7 mouse cellular contexts compared by ENCODE assay signal in the genomic region with DNA sequence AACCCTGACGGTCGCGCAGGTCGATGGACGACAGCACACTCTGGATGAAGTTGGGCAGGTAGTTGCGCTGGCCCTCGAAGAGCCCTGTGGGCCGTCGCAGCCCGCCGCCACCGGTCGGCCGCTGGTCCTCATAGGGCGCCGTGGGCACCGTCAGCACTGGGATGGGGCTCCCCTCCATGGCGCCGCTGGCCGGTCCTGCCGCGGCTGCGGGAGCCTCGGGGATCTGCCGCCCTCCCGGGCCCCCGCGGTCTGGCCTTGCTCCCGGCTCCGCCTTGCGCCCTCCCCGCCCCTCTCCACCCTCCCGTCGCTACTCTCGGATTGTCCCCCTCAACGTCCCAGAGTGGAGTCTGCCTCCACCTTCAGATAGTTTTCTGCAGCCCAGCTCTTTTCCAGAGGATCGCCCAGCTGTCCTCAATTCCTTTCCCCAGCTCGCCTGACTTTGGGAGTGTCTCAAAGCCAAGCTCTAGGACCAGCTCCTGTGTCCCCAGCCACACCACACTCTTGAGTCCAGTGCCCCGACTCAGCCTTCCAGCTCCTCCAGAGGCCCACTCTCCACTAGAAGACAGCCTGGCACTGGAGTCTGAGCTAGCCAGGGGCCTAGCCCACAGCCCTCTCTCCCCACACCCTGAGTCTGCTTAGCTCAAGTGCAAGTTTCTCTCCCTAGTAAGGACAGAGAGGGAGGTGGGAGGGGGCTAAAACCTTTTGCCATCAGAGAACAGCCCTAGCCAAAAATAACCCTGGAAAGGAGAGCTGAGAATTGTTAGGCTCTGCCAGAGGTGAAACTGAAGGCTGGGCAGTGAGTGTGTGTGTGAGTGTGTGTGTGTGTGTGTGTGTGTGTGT. TPM values are rescaled to one million over a fixed set of nuclear protein-coding genes. Genes with fewer than 3 reads are reported as not detected.
DNase-seq lines count a peak whose midpoint lies in the region; ATAC-seq lines count a peak whose summit lies in the region.

A gene (minus strand): TSS at position 244 of the 840 bp plus-strand sequence.

- H3K4me2 ChIP-seq in embryonic facial prominence, embryonic 13.5 days = peak within 1 kb of the TSS; percentile 81
- H3K4me2 ChIP-seq in heart, embryonic 13.5 days = peak within 1 kb of the TSS; percentile 75
- H3K4me2 ChIP-seq in midbrain, embryonic 12.5 days (replicated peaks) = peak within 1 kb of the TSS; percentile 66

- H3K27me3 ChIP-seq in embryonic facial prominence, embryonic 13.5 days = peaks cover 36% of the 10 kb centered on the region
- H3K27me3 ChIP-seq in heart, embryonic 13.5 days (replicated peaks) = 0 out of 2 replicates have a peak, but pooled peaks cover 10% of the 10 kb centered on the region
- H3K27me3 ChIP-seq in midbrain, embryonic 12.5 days = peaks cover 43% of the 10 kb centered on the region

- 0 out of 2 replicates have a peak within 1 kb of the TSS, but pooled peaks have one; percentile 33 for H3K27ac ChIP-seq in embryonic facial prominence, embryonic 13.5 days
- H3K27ac ChIP-seq in heart, embryonic 13.5 days (replicated peaks) = peak within 1 kb of the TSS; percentile 97
- H3K27ac ChIP-seq in midbrain, embryonic 12.5 days (replicated peaks) = no peak within 1 kb of the TSS

- DNase-seq in adrenal gland, postnatal 10 days = peak; percentile 81
- DNase-seq in kidney, postnatal 14 days = peak; percentile 69
- DNase-seq in urinary bladder, postnatal 4 days (ENCODE audit: low spot score in 2 of 2) = peak; percentile 62 to 67

- ATAC-seq in embryonic facial prominence, embryonic 13.5 days (ENCODE audit: insufficient number of reproducible peaks, insufficient read depth, low FRiP score, low TSS enrichment, low read depth) = peak; percentile 62
- peak; percentile 72; the same call in 1 of the 2 replicates for ATAC-seq in heart, embryonic 13.5 days (ENCODE audit: extremely low read depth, insufficient number of reproducible peaks, low FRiP score, low TSS enrichment)
- 0 out of 2 replicates have a peak, but pooled peaks have one; percentile 44 for ATAC-seq in midbrain, embryonic 12.5 days (ENCODE audit: low FRiP score, low read depth)
- no peak for ATAC-seq in activated CD4-positive, CD25-positive, alpha-beta regulatory T cell, adult 4 months

- H3K36me3 ChIP-seq in embryonic facial prominence, embryonic 13.5 days = no peaks in the 10 kb centered on the region
- no peaks in the 10 kb centered on the region for H3K36me3 ChIP-seq in heart, embryonic 13.5 days
- no peaks in the 10 kb centered on the region for H3K36me3 ChIP-seq in midbrain, embryonic 12.5 days

- peak within 1 kb of the TSS; percentile 73 for H3K9ac ChIP-seq in embryonic facial prominence, embryonic 13.5 days
- peak within 1 kb of the TSS; percentile 91 for H3K9ac ChIP-seq in heart, embryonic 13.5 days
- peak within 1 kb of the TSS; percentile 52 for H3K9ac ChIP-seq in midbrain, embryonic 12.5 days (replicated peaks)

- 2% methylated on average over 39 of the region's 39 CpGs for WGBS in embryonic facial prominence, embryonic 13.5 days
- WGBS in heart, embryonic 13.5 days = 1% methylated on average over 39 of the region's 39 CpGs
- WGBS in midbrain, embryonic 12.5 days = 1% methylated on average over 38 of the region's 39 CpGs

- no peaks in the 10 kb centered on the region; the same call in 1 of the 2 replicates for H3K9me3 ChIP-seq in embryonic facial prominence, embryonic 13.5 days
- no peaks in the 10 kb centered on the region for H3K9me3 ChIP-seq in heart, embryonic 13.5 days
- no peaks in the 10 kb centered on the region for H3K9me3 ChIP-seq in midbrain, embryonic 12.5 days

- H3K4me3 ChIP-seq in embryonic facial prominence, embryonic 13.5 days = peak within 1 kb of the TSS; percentile 57
- H3K4me3 ChIP-seq in heart, embryonic 13.5 days = peak within 1 kb of the TSS; percentile 75
- peak within 1 kb of the TSS; percentile 44 for H3K4me3 ChIP-seq in midbrain, embryonic 12.5 days

- H3K4me1 ChIP-seq in embryonic facial prominence, embryonic 13.5 days = peaks cover 18% of the 10 kb centered on the region
- H3K4me1 ChIP-seq in heart, embryonic 13.5 days = peaks cover 29% of the 10 kb centered on the region
- H3K4me1 ChIP-seq in midbrain, embryonic 12.5 days = peaks cover 7% of the 10 kb centered on the region

RNA-seq across cellular contexts. Expression of the gene that starts here (rescaled TPM):
- 10 to 100 TPM; 47.4 to 48.7 TPM for total RNA-seq in adrenal gland, postnatal 10 days (2021)
- polyA plus RNA-seq in embryonic facial prominence, embryonic 13.5 days (2015; fragmentation: Nextera tagmentation; extraction: Ambion mirVana) = 5.0 and 6.5 TPM in 2 replicates
- 5.0 and 5.3 TPM in 2 replicates for polyA plus RNA-seq in heart, embryonic 13.5 days (2015; fragmentation: Nextera tagmentation; extraction: Ambion mirVana)
- polyA plus RNA-seq in midbrain, embryonic 12.5 days (2016; fragmentation: Nextera tagmentation; extraction: Ambion mirVana) = 0.64 and 0.93 TPM in 2 replicates
- not detected for polyA plus RNA-seq in activated CD4-positive, CD25-positive, alpha-beta regulatory T cell, adult 4 months (2017; shearing (Covaris generic))

Comparison
In these comparisons a context has a peak if more than half of its experiments do, and no peak if none do; other contexts are left out.
1. Peak in ATAC-seq, H3K4me3 ChIP-seq, H3K9ac ChIP-seq and H3K4me2 ChIP-seq in midbrain, embryonic 12.5 days; RNA of the gene not detected or under 1 TPM.